Mouse (Mus musculus): ENCODE data around the gene Sat1. TPM values are rescaled to one million over a fixed set of nuclear protein-coding genes. Genes with fewer than 3 reads are reported as not detected.
"Not testable (repeated sequence)": the region's sequence is repeated elsewhere in the genome, so short reads cannot be mapped to it uniquely, and the experiment has no call there.

Sat1 gene
- 10 to 100 TPM; 56.1 to 80.4 TPM for total RNA-seq (2021)
- long read RNA-seq, experiment 1, transcript Sat1-201 (6 exons, 1,162 nt) = major isoform, 34 of 36 reads
- long read RNA-seq, experiment 1, partial matches to known transcripts = 1 of 36 reads
- long read RNA-seq, experiment 1, other reads (novel, unspliced or antisense) = 1 of 36 reads
- long read RNA-seq, experiment 2, transcript Sat1-201 (6 exons, 1,162 nt) = major isoform, 40 of 53 reads
- long read RNA-seq, experiment 2, partial matches to known transcripts = 5 of 53 reads
- long read RNA-seq, experiment 2, other reads (novel, unspliced or antisense) = 6 of 53 reads

DNA sequence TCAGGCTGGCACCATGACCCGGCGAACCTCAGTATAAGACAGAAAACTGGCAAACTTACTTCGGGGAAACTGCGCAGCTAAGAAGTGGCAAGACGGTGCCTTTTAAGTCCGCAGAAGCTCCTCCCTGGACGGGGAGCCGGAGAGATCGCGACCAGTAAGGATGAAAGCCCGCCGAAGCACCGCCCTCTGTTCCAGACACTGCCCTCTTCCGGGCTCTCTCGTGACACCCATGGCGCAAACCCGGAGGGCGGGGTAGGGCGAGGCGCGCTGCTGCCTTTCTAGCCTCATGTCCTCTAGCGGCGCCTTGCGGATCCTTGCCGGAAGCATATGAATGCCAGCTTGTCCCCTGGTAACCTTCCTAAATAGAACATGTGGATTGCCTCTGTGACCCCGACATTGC lies at the start of gene Sat1:
TSS of gene Sat1 (minus strand) at position 179 of the 400 bp plus-strand sequence.
- peak; percentile 86 to 90 for DNase-seq (ENCODE audit: low spot score in 2 of 2)

GRCm38 (mm10) chrX:155262915-155263252 lies 46.6 kb upstream of the Sat1 start:
- DNase-seq (ENCODE audit: low spot score in 2 of 2) = no peak

DNA sequence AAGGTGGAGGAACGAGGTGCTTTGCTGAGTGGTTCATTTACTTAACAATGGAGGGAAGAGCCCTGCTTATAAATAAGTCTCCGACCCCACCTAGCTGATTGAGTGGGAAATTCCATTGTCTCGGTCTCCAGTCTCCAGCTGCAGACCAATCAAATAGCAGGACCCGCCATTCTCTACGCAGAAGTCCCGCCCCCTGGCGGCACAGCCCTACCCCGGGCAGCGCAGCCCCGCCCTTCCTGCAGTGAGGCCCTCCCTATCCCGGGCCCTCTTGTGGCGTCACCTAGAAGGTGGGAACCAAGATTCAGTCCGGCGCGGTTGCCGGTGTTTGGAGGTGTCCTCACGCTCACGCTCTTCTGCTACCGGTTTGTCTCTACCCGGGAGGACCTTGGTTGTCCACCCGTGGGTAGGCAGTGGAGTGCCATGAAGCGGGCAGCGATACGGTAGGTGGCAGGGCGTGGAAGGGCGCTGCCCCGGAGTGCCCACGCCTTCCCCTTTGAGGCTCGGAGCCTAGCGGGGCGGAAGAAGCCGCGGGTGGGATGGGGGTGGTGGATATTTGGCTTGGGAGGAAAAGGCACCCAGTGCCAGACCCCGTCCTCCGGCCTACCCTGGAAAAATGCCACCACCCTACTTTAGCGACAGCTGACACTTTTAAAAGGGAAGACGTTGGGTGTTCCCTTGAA lies 46.1 kb upstream of the Sat1 start, which contains the start of gene Acot9:
TSS of gene Acot9 (plus strand) at position 209 of the 680 bp plus-strand sequence.
- DNase-seq (ENCODE audit: low spot score in 2 of 2) = peak; percentile 79 to 84

- no peak for DNase-seq (ENCODE audit: low spot score in 2 of 2)
Observed at GRCm38 (mm10) chrX:155256856-155257255, 40.6 kb upstream of the Sat1 start.

- DNase-seq (ENCODE audit: low spot score in 2 of 2) = no peak
Observed at GRCm38 (mm10) chrX:155218277-155218676, 2.0 kb upstream of the Sat1 start.

- DNase-seq (ENCODE audit: low spot score in 2 of 2) = peak in 1 of 2 experiments; percentile 1
Observed at GRCm38 (mm10) chrX:155215501-155216248, 574 bp downstream of the Sat1 start.

DNA sequence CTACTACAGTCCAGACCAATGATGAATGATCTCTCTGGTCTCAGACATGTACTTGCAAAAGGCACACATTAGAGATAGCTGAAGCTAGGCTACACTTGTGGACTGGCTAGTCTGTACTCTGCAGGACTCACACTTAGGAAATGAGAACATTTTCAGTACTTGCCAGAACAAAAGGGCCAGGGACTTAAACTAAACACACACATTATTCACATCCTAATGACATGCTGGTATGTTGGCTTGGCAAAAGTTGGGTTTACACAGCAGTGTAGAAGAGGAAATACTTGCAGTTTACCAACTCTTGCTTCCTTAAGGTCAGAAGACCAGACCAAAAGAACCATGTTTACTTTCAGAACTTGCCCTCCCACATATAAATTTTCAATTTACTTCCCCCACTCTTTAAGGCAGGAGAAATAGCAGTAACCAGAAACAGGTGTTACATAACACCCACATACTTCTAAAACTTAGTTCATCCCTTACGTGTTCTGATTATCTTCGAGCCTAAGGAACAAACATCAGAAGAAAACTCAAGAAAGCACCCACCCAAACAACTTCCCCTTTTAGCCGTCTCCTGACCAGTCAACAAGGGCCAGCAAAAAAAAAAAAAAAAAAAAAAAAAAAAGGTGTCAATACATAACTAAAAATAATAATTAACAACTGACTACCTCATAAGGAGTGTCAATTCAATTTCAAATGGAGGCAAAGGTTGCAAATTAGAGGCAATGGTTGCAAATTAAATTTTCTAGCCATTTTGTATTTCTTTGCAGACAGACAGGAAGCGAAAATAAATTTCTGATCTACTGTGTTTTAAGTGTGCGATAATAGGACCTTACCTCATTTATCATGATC lies 1.7 kb downstream of the Sat1 start:
- no peak for DNase-seq (ENCODE audit: low spot score in 2 of 2)

- DNase-seq (ENCODE audit: low spot score in 2 of 2) = no peak
Observed at GRCm38 (mm10) chrX:155208671-155209070, 7.6 kb downstream of the Sat1 start.

GRCm38 (mm10) chrX:155205436-155205835 lies 10.8 kb downstream of the Sat1 start:
- not testable (repeated sequence) for DNase-seq (ENCODE audit: low spot score in 2 of 2)

GRCm38 (mm10) chrX:155202406-155203305 lies 13.6 kb downstream of the Sat1 start:
- DNase-seq (ENCODE audit: low spot score in 2 of 2) = no peak

DNA sequence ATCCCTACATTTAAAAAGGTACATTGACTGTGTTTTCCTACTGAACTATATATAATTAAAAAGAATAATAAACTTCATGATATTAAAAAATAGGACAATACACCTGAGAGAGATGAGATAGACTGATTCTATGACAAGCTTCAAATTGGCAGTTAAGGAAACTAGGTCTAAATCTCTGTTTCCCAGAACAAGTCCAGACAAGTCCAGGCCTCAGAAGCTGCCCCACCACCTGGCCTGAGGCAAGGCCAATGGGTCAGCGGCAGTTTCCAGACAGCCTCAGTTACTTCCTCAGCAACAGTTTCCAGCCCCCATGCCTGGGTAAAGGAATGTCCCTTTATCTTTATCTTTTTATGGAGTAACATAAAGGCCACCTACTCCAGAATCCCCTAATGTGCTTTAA lies 14.4 kb downstream of the Sat1 start:
- DNase-seq (ENCODE audit: low spot score in 2 of 2) = no peak

DNA sequence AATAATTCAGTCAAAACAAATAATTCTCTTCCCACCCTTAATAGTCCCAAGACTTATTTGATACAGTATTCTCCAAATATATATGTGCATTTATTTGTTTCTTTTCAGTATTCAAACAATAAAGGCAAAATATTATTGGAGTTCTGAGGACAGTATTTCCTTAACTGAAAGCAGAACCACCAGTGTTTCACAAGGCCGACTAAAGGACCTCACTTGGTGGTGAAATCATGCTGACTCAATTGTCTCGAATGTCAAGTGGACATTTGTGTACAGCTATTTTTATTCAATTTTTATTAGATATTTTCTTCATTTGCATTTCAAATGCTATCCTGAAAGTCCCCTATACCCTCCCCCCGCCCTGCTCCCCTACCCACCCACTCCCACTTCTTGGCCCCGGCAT lies 21.3 kb downstream of the Sat1 start:
- DNase-seq (ENCODE audit: low spot score in 2 of 2) = no peak

GRCm38 (mm10) chrX:155193732-155194443 lies 22.4 kb downstream of the Sat1 start:
- no peak for DNase-seq (ENCODE audit: low spot score in 2 of 2)

DNA sequence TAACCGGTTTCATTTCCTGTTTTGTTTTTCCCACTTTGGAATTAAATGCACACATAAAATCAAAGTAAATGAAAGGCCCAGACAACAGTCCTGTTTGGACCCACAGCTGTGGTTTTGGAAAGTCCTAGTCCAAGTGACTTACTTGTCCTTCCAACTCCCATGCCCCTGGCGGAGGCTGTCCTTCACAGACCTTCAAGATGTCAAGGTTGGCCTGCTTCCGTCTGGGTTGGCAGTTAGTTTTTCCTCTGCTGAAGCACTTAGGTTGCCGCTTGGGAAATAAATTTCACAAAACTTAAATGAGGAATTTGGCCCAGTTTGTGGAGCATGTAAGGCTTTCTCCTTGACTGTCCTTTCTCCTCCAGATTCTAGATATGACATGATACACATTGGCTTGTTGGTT lies 24.3 kb downstream of the Sat1 start:
- DNase-seq (ENCODE audit: low spot score in 2 of 2) = no peak

GRCm38 (mm10) chrX:155177640-155178039 lies 38.6 kb downstream of the Sat1 start:
- DNase-seq (ENCODE audit: low spot score in 2 of 2) = no peak

DNA sequence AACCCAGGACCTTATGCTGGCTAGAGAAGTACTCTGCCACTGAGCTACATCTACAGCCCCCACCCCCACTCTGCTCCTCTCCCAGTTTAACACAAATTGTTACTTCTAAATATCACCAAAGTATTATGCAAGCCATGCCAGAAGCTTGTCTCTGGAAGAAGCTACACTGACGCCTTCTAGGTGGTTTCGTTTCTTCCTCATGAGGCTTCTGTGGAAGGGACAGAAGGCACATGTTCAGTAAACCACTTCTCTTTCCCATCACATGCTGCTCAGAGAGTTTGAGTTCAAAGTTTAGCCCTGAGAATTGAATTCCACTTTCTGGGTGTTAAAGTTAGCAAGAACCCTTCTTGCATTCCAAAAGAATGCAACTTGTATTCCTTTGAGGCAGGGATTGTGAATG lies 39.0 kb downstream of the Sat1 start:
- DNase-seq (ENCODE audit: low spot score in 2 of 2) = no peak

DNA sequence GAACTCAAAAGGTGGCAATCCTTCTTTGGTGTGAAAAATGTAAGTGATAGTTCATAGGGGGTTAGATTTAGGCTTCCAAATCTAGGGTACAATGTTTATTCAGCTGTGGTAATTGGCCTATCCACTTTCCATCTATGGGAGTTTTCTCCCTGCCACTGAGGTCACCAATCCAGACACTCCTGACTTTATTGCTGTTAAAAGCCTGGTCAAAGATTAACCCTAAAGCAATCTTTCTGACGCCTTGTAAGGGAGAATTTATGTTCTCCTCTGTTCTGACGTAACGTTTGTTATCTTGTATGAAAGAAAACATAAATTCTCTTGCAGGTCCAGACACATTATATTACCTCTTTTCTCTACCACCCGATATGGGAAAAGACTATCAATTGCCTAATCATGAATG lies 40.7 kb downstream of the Sat1 start:
- DNase-seq (ENCODE audit: low spot score in 2 of 2) = no peak

- DNase-seq (ENCODE audit: low spot score in 2 of 2) = peak in 1 of 2 experiments; percentile 1
Observed at GRCm38 (mm10) chrX:155172310-155172709, 43.9 kb downstream of the Sat1 start.

GRCm38 (mm10) chrX:155171754-155172153 lies 44.5 kb downstream of the Sat1 start:
- no peak for DNase-seq (ENCODE audit: low spot score in 2 of 2)
